Mouse (Mus musculus) mammary gland, adult 2 months (tissue): ENCODE data around the gene Hbb-y. TPM values are rescaled to one million over a fixed set of nuclear protein-coding genes. Genes with fewer than 3 reads are reported as not detected.

Experiments used
- polyA plus RNA-seq: library from polyadenylated mRNA; depleted of rRNA; stranded (reverse); fragments of >200 nt; gene quantifications from 2 replicates; pipeline ENCODE4 v1.2.3, GENCODE M21; 2012; ENCODE audit warnings: low replicate concordance; rRNA removed

Gene Hbb-y
- polyA plus RNA-seq: not detected in 2 replicates

DNA sequence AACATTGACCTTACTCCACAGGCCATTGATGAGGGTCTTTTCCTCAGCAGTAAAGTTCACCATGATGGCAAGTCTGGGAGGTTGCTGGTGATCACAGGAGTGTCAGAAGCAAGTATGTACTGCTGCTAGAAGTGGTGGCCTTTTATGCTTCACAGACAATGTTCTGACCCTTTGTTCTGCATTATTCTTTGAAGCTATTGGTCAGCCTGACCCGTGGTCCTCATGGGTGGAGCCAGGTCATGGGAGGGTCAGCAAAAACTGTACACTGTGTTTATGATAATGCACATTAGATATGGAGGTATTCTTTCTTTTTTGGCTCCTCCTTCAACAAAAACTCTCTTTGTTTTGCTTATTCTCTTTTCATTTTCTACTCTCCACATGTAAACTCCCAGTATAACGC lies at the start of gene Hbb-y:
Gene Hbb-y, minus strand, starts transcription at position 127 of the 400 bp plus-strand sequence.

DNA sequence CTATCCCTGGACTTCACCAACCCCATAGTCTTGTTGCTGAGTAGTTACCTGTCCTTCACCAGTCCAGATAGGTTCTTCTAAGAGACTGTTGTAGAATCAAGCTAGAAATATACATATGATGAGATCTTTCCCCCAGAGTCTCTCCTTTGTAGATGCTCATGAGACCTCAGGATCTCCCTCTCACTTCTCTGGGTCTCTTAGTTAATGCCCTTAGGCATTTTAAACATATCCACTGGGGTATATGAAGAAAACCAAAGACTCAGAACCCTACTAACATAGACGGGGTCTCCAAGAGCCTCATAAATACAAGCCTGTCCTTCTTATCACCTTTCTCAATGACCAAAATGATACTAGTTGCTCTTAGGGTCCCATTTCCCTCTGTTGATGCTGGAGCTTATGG lies 41.4 kb upstream of the Hbb-y start, which contains the start of gene Olfr64:
Gene Olfr64, minus strand, starts transcription at position 101 of the 400 bp plus-strand sequence.

DNA sequence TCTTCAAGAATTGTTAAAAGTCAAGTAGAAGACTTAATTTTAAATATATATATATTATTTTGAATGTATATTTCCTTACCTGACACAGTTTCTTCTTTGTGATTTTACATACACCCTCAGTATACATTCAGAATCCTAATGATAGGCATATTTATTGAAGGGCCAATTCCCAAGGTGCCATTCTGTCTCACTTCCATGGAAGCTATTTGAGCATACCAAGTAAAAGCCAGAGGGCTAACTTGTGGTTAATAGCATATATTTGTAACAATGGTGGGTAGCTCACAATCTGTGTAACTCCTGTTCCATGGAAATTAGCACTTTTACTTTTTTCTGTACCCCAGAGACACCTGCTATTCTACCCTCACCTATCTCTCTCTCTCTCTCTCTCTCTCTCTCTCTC lies 33.1 kb upstream of the Hbb-y start, which contains the start of gene Olfr66:
Gene Olfr66, minus strand, starts transcription at position 101 of the 400 bp plus-strand sequence.

DNA sequence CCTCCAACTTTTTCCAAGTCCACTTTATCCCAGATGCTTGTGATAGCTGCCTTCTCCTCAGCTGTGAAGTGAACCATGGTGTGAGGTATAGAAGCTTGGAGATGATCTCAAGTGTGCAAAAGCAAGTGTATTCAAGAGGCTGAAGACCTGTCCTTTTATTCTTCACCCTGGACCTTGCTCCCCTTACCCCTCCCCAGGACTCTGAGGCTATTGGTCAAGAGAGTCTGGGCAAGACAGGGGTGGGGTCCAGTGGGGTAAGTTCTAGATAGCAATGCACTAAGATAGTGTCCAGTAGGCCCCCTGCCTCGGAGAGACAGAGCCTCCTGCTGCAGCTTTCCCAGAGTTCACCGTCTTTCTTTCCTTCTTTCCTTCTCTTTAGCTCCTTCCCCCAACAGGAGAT lies 10.0 kb downstream of the Hbb-y start, which contains the start of gene Hbb-bh1:
Gene Hbb-bh1, minus strand, starts transcription at position 131 of the 400 bp plus-strand sequence.

DNA sequence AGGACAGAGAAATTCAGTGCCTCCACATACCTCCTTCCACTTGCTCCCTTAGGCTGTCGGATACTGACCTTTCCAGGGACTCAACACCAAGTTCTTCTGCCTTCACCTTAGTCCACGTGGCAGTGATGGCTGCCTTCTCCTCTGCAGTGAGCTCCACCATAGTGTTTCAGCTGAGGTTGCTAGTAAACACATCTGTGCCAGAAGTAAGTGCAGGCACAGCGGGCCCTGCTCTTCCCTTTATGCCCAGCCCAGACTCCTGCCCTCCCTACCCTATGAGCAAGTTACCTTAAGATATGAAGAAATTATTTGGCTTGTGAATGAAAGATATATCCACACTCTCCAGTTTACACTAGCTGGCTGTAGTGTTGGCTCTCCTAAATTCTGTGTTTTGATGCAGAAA lies 12.7 kb downstream of the Hbb-y start, which contains the start of gene Hbb-bh2:
Gene Hbb-bh2, minus strand, starts transcription at position 253 of the 400 bp plus-strand sequence.

DNA sequence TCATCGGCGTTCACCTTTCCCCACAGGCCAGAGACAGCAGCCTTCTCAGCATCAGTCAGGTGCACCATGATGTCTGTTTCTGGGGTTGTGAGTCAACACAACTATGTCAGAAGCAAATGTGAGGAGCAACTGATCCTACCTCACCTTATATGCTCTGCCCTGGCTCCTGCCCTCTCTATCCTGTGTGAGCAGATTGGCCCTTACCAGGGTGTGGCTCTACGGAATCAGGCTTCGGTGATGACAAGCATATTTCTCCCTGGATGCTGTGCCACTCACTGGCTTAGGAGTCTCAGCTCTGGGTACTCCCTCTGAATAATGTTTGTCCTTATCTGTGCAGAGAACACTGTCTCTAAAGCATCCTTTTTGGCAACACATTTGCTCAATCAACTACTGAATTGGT lies 25.2 kb downstream of the Hbb-y start, which contains the start of gene Hbb-bs:
Gene Hbb-bs, minus strand, starts transcription at position 289 of the 400 bp plus-strand sequence.

DNA sequence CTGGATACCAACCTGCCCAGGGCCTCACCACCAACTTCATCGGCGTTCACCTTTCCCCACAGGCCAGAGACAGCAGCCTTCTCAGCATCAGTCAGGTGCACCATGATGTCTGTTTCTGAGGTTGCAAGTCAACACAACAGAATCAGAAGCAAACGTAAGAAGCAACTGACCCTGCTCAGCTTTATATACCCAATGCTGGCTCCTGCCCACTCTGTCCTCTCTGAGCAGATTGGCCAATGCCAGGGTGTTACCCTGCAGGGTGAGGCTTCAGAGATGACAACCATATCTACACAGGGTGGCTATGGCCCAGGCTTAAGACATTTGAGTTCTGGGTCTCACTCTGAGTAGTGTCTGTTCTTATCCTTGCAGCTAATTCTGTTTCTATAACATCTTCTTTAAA lies 39.2 kb downstream of the Hbb-y start, which contains the start of gene Hbb-bt:
Gene Hbb-bt, minus strand, starts transcription at position 231 of the 400 bp plus-strand sequence.

Other genes starting within 250 kb of the Hbb-y start
- gene Olfr620, start 240.7 kb downstream of the Hbb-y start, polyA plus RNA-seq: not detected in 2 replicates
- gene Olfr622, start 210.5 kb downstream of the Hbb-y start, polyA plus RNA-seq: not detected in 2 replicates
- not detected in 2 replicates for gene Olfr623, start 189.5 kb downstream of the Hbb-y start, polyA plus RNA-seq
- not detected in 2 replicates for gene Olfr624, start 182.0 kb downstream of the Hbb-y start, polyA plus RNA-seq
- not detected in 2 replicates for gene Olfr625-ps1, start 170.5 kb downstream of the Hbb-y start, polyA plus RNA-seq
- not detected in 2 replicates for gene Olfr243, start 138.5 kb downstream of the Hbb-y start, polyA plus RNA-seq
- gene Olfr628, start 122.8 kb downstream of the Hbb-y start, polyA plus RNA-seq: not detected in 2 replicates
- not detected in 2 replicates for gene Olfr629, start 108.3 kb downstream of the Hbb-y start, polyA plus RNA-seq
- gene Olfr630, start 95.9 kb downstream of the Hbb-y start, polyA plus RNA-seq: not detected in 2 replicates
- gene Olfr69, start 81.6 kb downstream of the Hbb-y start, polyA plus RNA-seq: not detected in 2 replicates
- gene Olfr68, start 73.5 kb downstream of the Hbb-y start, polyA plus RNA-seq: not detected in 2 replicates
- gene Olfr67, start 61.4 kb downstream of the Hbb-y start, polyA plus RNA-seq: not detected in 2 replicates
- 79.2 and 80.0 TPM in 2 replicates for gene Hbb-bt, start 39.2 kb downstream of the Hbb-y start, polyA plus RNA-seq
- 783 and 1,033 TPM in 2 replicates for gene Hbb-bs, start 25.1 kb downstream of the Hbb-y start, polyA plus RNA-seq
- gene Hbb-bh2, start 12.7 kb downstream of the Hbb-y start, polyA plus RNA-seq: not detected in 2 replicates
- not detected in 2 replicates for gene Hbb-bh1, start 10.1 kb downstream of the Hbb-y start, polyA plus RNA-seq
- gene Olfr66, start 33.0 kb upstream of the Hbb-y start, polyA plus RNA-seq: not detected in 2 replicates
- gene Olfr64, start 41.3 kb upstream of the Hbb-y start, polyA plus RNA-seq: not detected in 2 replicates
- not detected in 2 replicates for gene Olfr65, start 50.3 kb upstream of the Hbb-y start, polyA plus RNA-seq
- not detected in 2 replicates for gene Olfr631, start 75.6 kb upstream of the Hbb-y start, polyA plus RNA-seq
- gene Olfr632, start 81.1 kb upstream of the Hbb-y start, polyA plus RNA-seq: not detected in 2 replicates
- not detected in 2 replicates for gene Olfr633, start 91.2 kb upstream of the Hbb-y start, polyA plus RNA-seq
- not detected in 2 replicates for gene Olfr635, start 117.9 kb upstream of the Hbb-y start, polyA plus RNA-seq
- gene Olfr638, start 145.5 kb upstream of the Hbb-y start, polyA plus RNA-seq: not detected in 2 replicates
- gene Olfr639, start 164.1 kb upstream of the Hbb-y start, polyA plus RNA-seq: not detected in 2 replicates
- gene Olfr640, start 172.4 kb upstream of the Hbb-y start, polyA plus RNA-seq: not detected in 2 replicates
- not detected in 2 replicates for gene Olfr641, start 182.2 kb upstream of the Hbb-y start, polyA plus RNA-seq
- gene Olfr642, start 199.4 kb upstream of the Hbb-y start, polyA plus RNA-seq: not detected in 2 replicates
- not detected in 2 replicates for gene 4930516K23Rik, start 208.2 kb upstream of the Hbb-y start, polyA plus RNA-seq
- not detected in 2 replicates for gene Olfr644, start 218.7 kb upstream of the Hbb-y start, polyA plus RNA-seq
- not detected in 2 replicates for gene Olfr645, start 232.2 kb upstream of the Hbb-y start, polyA plus RNA-seq